Mouse (Mus musculus) intestine, embryonic 15.5 days (tissue): Measurements from ENCODE around the gene Mdh2. TPM values are rescaled to one million over a fixed set of nuclear protein-coding genes. Genes with fewer than 3 reads are reported as not detected.
A peak's percentile ranks its signal among the peaks of the same experiment; 100 is the strongest.

Experiments
- ATAC-seq: fragments of 200-750 bp; cut with Nextera tagmentation; 2 replicates; pipeline ENCODE4 v1.8.0; 2017; ENCODE audit warnings: moderate TSS enrichment, moderate library complexity
- H3K27ac ChIP-seq: fragments of 300-500 bp; sonication (generic); 2 replicates; pipeline ENCODE4 v1.5.1; 2015; ENCODE audit warnings: mild to moderate bottlenecking, inconsistent platforms
- H3K27me3 ChIP-seq: fragments of 300-500 bp; sonication (generic); replicated peaks from 2 replicates; pipeline ENCODE4 v1.6.1; 2015; ENCODE audit warnings: inconsistent platforms
- H3K36me3 ChIP-seq: fragments of 300-500 bp; sonication (generic); 2 replicates; pipeline ENCODE4 v1.6.1; 2015; ENCODE audit warnings: inconsistent platforms
- H3K4me1 ChIP-seq: fragments of 300-500 bp; sonication (generic); replicated peaks from 2 replicates; pipeline ENCODE4 v1.6.1; 2015; ENCODE audit warnings: inconsistent platforms
- H3K4me2 ChIP-seq: fragments of 300-500 bp; sonication (generic); replicated peaks from 2 replicates; pipeline ENCODE4 v1.6.1; 2015; ENCODE audit warnings: mild to moderate bottlenecking, inconsistent platforms
- H3K4me3 ChIP-seq: fragments of 300-500 bp; sonication (generic); replicated peaks from 2 replicates; pipeline ENCODE4 v1.5.1; 2015; ENCODE audit warnings: inconsistent platforms
- H3K9ac ChIP-seq: fragments of 300-500 bp; sonication (generic); 2 replicates; pipeline ENCODE4 v1.6.1; 2015; ENCODE audit warnings: inconsistent platforms
- H3K9me3 ChIP-seq: fragments of 300-500 bp; sonication (generic); 2 replicates; pipeline ENCODE4 v1.6.1; 2016; ENCODE audit warnings: inconsistent platforms
- WGBS: fragments of 180-500 bp; shearing (Covaris S2); methylation state at CpG from one replicate; pipeline ENCODE4 v1.1.7; 2015; 5-methylcytosine and 5-hydroxymethylcytosine counted together
- polyA plus RNA-seq: library from polyadenylated mRNA; unstranded; fragments of >200 nt; fragmentation: Nextera tagmentation; extraction: Ambion mirVana; gene quantifications from 2 replicates; pipeline ENCODE4 v1.2.1, GENCODE M21; 2015

The Mdh2 gene
- polyA plus RNA-seq, result 688 and 736 TPM in 2 replicates

- Histone ChIP-seq H3K27me3 (no peaks in the 10 kb centered on the region), H3K4me3 (peak within 1 kb of the TSS; percentile 83), H3K4me1 (peaks cover 27% of the 10 kb centered on the region), H3K9ac (peak within 1 kb of the TSS; percentile 96), H3K36me3 (peaks cover 9% of the 10 kb centered on the region), H3K27ac (peak within 1 kb of the TSS; percentile 96), H3K9me3 (no peaks in the 10 kb centered on the region), H3K4me2 (peak within 1 kb of the TSS; percentile 83)
- peak; percentile 98 for ATAC-seq
- WGBS, result under 1% methylated on average over 70 of the region's 70 CpGs
These were observed at the start of gene Mdh2 for GRCm38 (mm10) chr5:135778471-135779445. Mdh2 (plus strand) TSS chr5:135778480.

GRCm38 (mm10) chr5:135729351-135729750, 48.9 kb upstream of the Mdh2 start:
- WGBS, result 92% methylated on average over 13 of the region's 13 CpGs
- peaks cover 31% of the 10 kb centered on the region for H3K4me1 ChIP-seq
- no peak overlapping the region for H3K9ac ChIP-seq
- H3K4me3 ChIP-seq, result no peak overlapping the region
- no peak overlapping the region for H3K4me2 ChIP-seq
- no peak overlapping the region for H3K27ac ChIP-seq
- ATAC-seq, result no peak
- H3K9me3 ChIP-seq, result no peaks in the 10 kb centered on the region
- H3K27me3 ChIP-seq, result no peaks in the 10 kb centered on the region
- H3K36me3 ChIP-seq, result peaks cover 47% of the 10 kb centered on the region

GRCm38 (mm10) chr5:135730278-135730677, 48.0 kb upstream of the Mdh2 start:
- Histone ChIP-seq H3K4me1 (peaks cover 22% of the 10 kb centered on the region), H3K4me3 (no peak overlapping the region), H3K9ac (no peak overlapping the region), H3K9me3 (no peaks in the 10 kb centered on the region), H3K27ac (no peak overlapping the region), H3K27me3 (no peaks in the 10 kb centered on the region), H3K4me2 (no peak overlapping the region), H3K36me3 (peaks cover 55% of the 10 kb centered on the region)
- 96% methylated on average over 10 of the region's 10 CpGs for WGBS
- ATAC-seq, result no peak

- ATAC-seq, result no peak
- H3K27me3 ChIP-seq, result no peaks in the 10 kb centered on the region
- 92% methylated on average over 10 of the region's 10 CpGs for WGBS
- H3K4me2 ChIP-seq, result no peak overlapping the region
- H3K9me3 ChIP-seq, result no peaks in the 10 kb centered on the region
- peaks cover 61% of the 10 kb centered on the region for H3K36me3 ChIP-seq
- H3K4me3 ChIP-seq, result no peak overlapping the region
- H3K4me1 ChIP-seq, result peaks cover 15% of the 10 kb centered on the region
- no peak overlapping the region for H3K27ac ChIP-seq
- H3K9ac ChIP-seq, result no peak overlapping the region
These were observed 47.4 kb upstream of the Mdh2 start for GRCm38 (mm10) chr5:135730916-135731315.

GRCm38 (mm10) chr5:135731322-135731721, 47.0 kb upstream of the Mdh2 start:
- Histone ChIP-seq H3K27me3 (no peaks in the 10 kb centered on the region), H3K9ac (no peak overlapping the region), H3K4me2 (no peak overlapping the region), H3K9me3 (no peaks in the 10 kb centered on the region), H3K27ac (no peak overlapping the region), H3K36me3 (peaks cover 65% of the 10 kb centered on the region), H3K4me1 (peaks cover 11% of the 10 kb centered on the region), H3K4me3 (no peak overlapping the region)
- 93% methylated on average over 16 of the region's 16 CpGs for WGBS
- no peak for ATAC-seq

- WGBS, result 87% methylated on average over 4 of the region's 4 CpGs
- no peak overlapping the region for H3K27ac ChIP-seq
- ATAC-seq, result no peak
- peaks cover 69% of the 10 kb centered on the region for H3K36me3 ChIP-seq
- H3K27me3 ChIP-seq, result no peaks in the 10 kb centered on the region
- H3K9me3 ChIP-seq, result no peaks in the 10 kb centered on the region
- no peaks in the 10 kb centered on the region for H3K4me1 ChIP-seq
- H3K9ac ChIP-seq, result no peak overlapping the region
- no peak overlapping the region for H3K4me2 ChIP-seq
- no peak overlapping the region for H3K4me3 ChIP-seq
These were observed 45.2 kb upstream of the Mdh2 start for GRCm38 (mm10) chr5:135733071-135733470.

- Histone ChIP-seq H3K4me2 (no peak overlapping the region), H3K27me3 (no peaks in the 10 kb centered on the region), H3K9ac (no peak overlapping the region), H3K4me1 (no peaks in the 10 kb centered on the region), H3K27ac (no peak overlapping the region), H3K9me3 (no peaks in the 10 kb centered on the region), H3K36me3 (peaks cover 69% of the 10 kb centered on the region), H3K4me3 (no peak overlapping the region)
- WGBS, result 94% methylated on average over 42 of the region's 42 CpGs
- ATAC-seq, result no peak
These were observed 44.1 kb upstream of the Mdh2 start for GRCm38 (mm10) chr5:135734057-135734680.

GRCm38 (mm10) chr5:135735741-135736140, 42.5 kb upstream of the Mdh2 start:
- Histone ChIP-seq H3K36me3 (peaks cover 58% of the 10 kb centered on the region), H3K27ac (no peak overlapping the region), H3K4me2 (no peak overlapping the region), H3K4me1 (no peaks in the 10 kb centered on the region), H3K9ac (no peak overlapping the region), H3K27me3 (no peaks in the 10 kb centered on the region), H3K9me3 (no peaks in the 10 kb centered on the region), H3K4me3 (no peak overlapping the region)
- no peak for ATAC-seq
- WGBS, result 86% methylated on average over 13 of the region's 13 CpGs

- H3K4me1 ChIP-seq, result no peaks in the 10 kb centered on the region
- H3K4me3 ChIP-seq, result no peak overlapping the region
- no peaks in the 10 kb centered on the region for H3K9me3 ChIP-seq
- no peak overlapping the region for H3K27ac ChIP-seq
- 90% methylated on average over 16 of the region's 16 CpGs for WGBS
- ATAC-seq, result no peak
- H3K9ac ChIP-seq, result no peak overlapping the region
- peaks cover 50% of the 10 kb centered on the region for H3K36me3 ChIP-seq
- no peak overlapping the region for H3K4me2 ChIP-seq
- H3K27me3 ChIP-seq, result no peaks in the 10 kb centered on the region
These were observed 41.7 kb upstream of the Mdh2 start for GRCm38 (mm10) chr5:135736544-135736943.

GRCm38 (mm10) chr5:135737154-135737553, 41.1 kb upstream of the Mdh2 start:
- no peak overlapping the region for H3K27ac ChIP-seq
- no peak for ATAC-seq
- no peak overlapping the region for H3K4me3 ChIP-seq
- H3K9me3 ChIP-seq, result no peaks in the 10 kb centered on the region
- peaks cover 44% of the 10 kb centered on the region for H3K36me3 ChIP-seq
- no peak overlapping the region for H3K4me2 ChIP-seq
- no peaks in the 10 kb centered on the region for H3K4me1 ChIP-seq
- WGBS, result 84% methylated on average over 7 of the region's 7 CpGs
- no peaks in the 10 kb centered on the region for H3K27me3 ChIP-seq
- no peak overlapping the region for H3K9ac ChIP-seq

GRCm38 (mm10) chr5:135738266-135738665, 40.0 kb upstream of the Mdh2 start:
- Histone ChIP-seq H3K27me3 (no peaks in the 10 kb centered on the region), H3K9me3 (no peaks in the 10 kb centered on the region), H3K27ac (no peak overlapping the region), H3K9ac (no peak overlapping the region), H3K4me2 (no peak overlapping the region), H3K4me1 (peaks cover 5% of the 10 kb centered on the region), H3K36me3 (peaks cover 33% of the 10 kb centered on the region), H3K4me3 (no peak overlapping the region)
- WGBS, result 18% methylated on average over 6 of the region's 6 CpGs
- no peak for ATAC-seq

GRCm38 (mm10) chr5:135742156-135742555, 36.1 kb upstream of the Mdh2 start:
- no peak overlapping the region for H3K27ac ChIP-seq
- no peak overlapping the region for H3K4me3 ChIP-seq
- peaks cover 13% of the 10 kb centered on the region for H3K4me1 ChIP-seq
- no peak overlapping the region for H3K4me2 ChIP-seq
- WGBS, result 58% methylated on average over 10 of the region's 10 CpGs
- H3K27me3 ChIP-seq, result no peaks in the 10 kb centered on the region
- no peaks in the 10 kb centered on the region for H3K9me3 ChIP-seq
- no peaks in the 10 kb centered on the region for H3K36me3 ChIP-seq
- ATAC-seq, result no peak
- no peak overlapping the region for H3K9ac ChIP-seq
